Mouse (Mus musculus) kidney, adult 2 months (tissue): ENCODE measurements around the gene Esrrb. TPM values are rescaled to one million over a fixed set of nuclear protein-coding genes. Genes with fewer than 3 reads are reported as not detected.

Source experiments
- DNase-seq: peaks from one replicate; pipeline ENCODE4 v3.0.0; 2021
- H3K27ac ChIP-seq: fragments of 200-500 bp; 2 replicates; pipeline ENCODE4 v1.5.1; 2012; ENCODE audit warnings: low read depth, low read length, control low read depth, inconsistent platforms; ENCODE audit not compliant: insufficient read depth
- H3K27me3 ChIP-seq: fragments of 200-500 bp; replicated peaks from 2 replicates; pipeline ENCODE4 v1.6.1; 2012; ENCODE audit warnings: mild to moderate bottlenecking, moderate library complexity, low read length, inconsistent platforms; ENCODE audit not compliant: control insufficient read depth, insufficient read depth
- H3K36me3 ChIP-seq: fragments of 200-500 bp; 2 replicates; pipeline ENCODE4 v1.6.1; 2012; ENCODE audit warnings: mild to moderate bottlenecking, moderate library complexity, low read length, inconsistent platforms; ENCODE audit not compliant: control insufficient read depth, insufficient read depth
- H3K4me1 ChIP-seq: fragments of 200-500 bp; 2 replicates; pipeline ENCODE4 v1.6.1; 2011; ENCODE audit warnings: low read length; ENCODE audit not compliant: control insufficient read depth, insufficient read depth
- H3K4me3 ChIP-seq: fragments of 200-500 bp; 2 replicates; pipeline ENCODE4 v1.5.1; 2011; ENCODE audit warnings: mild to moderate bottlenecking, low read depth, low read length, control low read depth; ENCODE audit not compliant: insufficient read depth
- CTCF ChIP-seq: fragments of 200-500 bp; conservative IDR thresholded peaks from 2 replicates; pipeline ENCODE4 v1.5.1; 2011; ENCODE audit warnings: low read depth, mild to moderate bottlenecking, control low read depth, low read length, moderate library complexity, mixed read lengths; ENCODE audit not compliant: insufficient read depth, insufficient read length
- POLR2A ChIP-seq: fragments of 200-500 bp; IDR thresholded peaks from one replicate; pipeline ENCODE4 v1.6.1; 2011; ENCODE audit warnings: low read depth, low read length, control low read depth
- WGBS: fragments of 180-500 bp; shearing (Covaris S2); methylation state at CpG from one replicate; pipeline ENCODE4 v1.1.7; 2018; 5-methylcytosine and 5-hydroxymethylcytosine counted together
- polyA plus RNA-seq: library from polyadenylated mRNA; depleted of rRNA; stranded (reverse); fragments of >200 nt; gene quantifications from 2 replicates; pipeline ENCODE4 v1.2.3, GENCODE M21; 2012

Gene Esrrb
- polyA plus RNA-seq, 1 experiment: 16.7 TPM

GRCm38 (mm10) chr12:86518746-86519145 lies 157.8 kb downstream of the Esrrb start:
- H3K27ac ChIP-seq: no peak overlapping the region
- no peak overlapping the region for H3K4me3 ChIP-seq
- 33% methylated on average over 18 of the region's 18 CpGs for WGBS
- DNase-seq: no peak
- no peaks in the 10 kb centered on the region for H3K27me3 ChIP-seq
- H3K36me3 ChIP-seq: no peaks in the 10 kb centered on the region; the same call in 1 of the 2 replicates
- TF ChIP-seq POLR2A: no peak
- TF ChIP-seq CTCF: no peak
- no peaks in the 10 kb centered on the region; the same call in 1 of the 2 replicates for H3K4me1 ChIP-seq

- peak; percentile 19 for DNase-seq
- Histone ChIP-seq H3K36me3 (no peaks in the 10 kb centered on the region), H3K4me3 (no peak overlapping the region), H3K27me3 (no peaks in the 10 kb centered on the region), H3K27ac (no peak overlapping the region), H3K4me1 (no peaks in the 10 kb centered on the region)
- WGBS: 31% methylated on average over 2 of the region's 2 CpGs
- no peak for TF ChIP-seq CTCF
- TF ChIP-seq POLR2A: no peak
Observed at GRCm38 (mm10) chr12:86534283-86534682, 173.4 kb downstream of the Esrrb start.

GRCm38 (mm10) chr12:86537799-86538198 lies 176.9 kb downstream of the Esrrb start:
- Histone ChIP-seq H3K27ac (no peak overlapping the region), H3K4me1 (no peaks in the 10 kb centered on the region), H3K36me3 (no peaks in the 10 kb centered on the region), H3K4me3 (no peak overlapping the region), H3K27me3 (no peaks in the 10 kb centered on the region)
- TF ChIP-seq POLR2A (no peak), CTCF (no peak)
- DNase-seq: no peak

GRCm38 (mm10) chr12:86538711-86539110 lies 177.8 kb downstream of the Esrrb start:
- Histone ChIP-seq H3K27me3 (no peaks in the 10 kb centered on the region), H3K36me3 (no peaks in the 10 kb centered on the region), H3K4me1 (no peaks in the 10 kb centered on the region), H3K27ac (no peak overlapping the region), H3K4me3 (no peak overlapping the region)
- DNase-seq: no peak
- TF ChIP-seq POLR2A (no peak), CTCF (no peak)
- WGBS: 61% methylated on average over 4 of the region's 4 CpGs

- TF ChIP-seq POLR2A (no peak), CTCF (no peak)
- Histone ChIP-seq H3K4me1 (no peaks in the 10 kb centered on the region), H3K27me3 (no peaks in the 10 kb centered on the region), H3K36me3 (no peaks in the 10 kb centered on the region), H3K27ac (no peak overlapping the region), H3K4me3 (no peak overlapping the region)
- no peak for DNase-seq
- 78% methylated on average over 4 of the region's 4 CpGs for WGBS
Observed at GRCm38 (mm10) chr12:86539511-86539910, 178.6 kb downstream of the Esrrb start.

GRCm38 (mm10) chr12:86547808-86548207 lies 186.9 kb downstream of the Esrrb start:
- 24% methylated on average over 8 of the region's 8 CpGs for WGBS

GRCm38 (mm10) chr12:86553037-86553436 lies 192.1 kb downstream of the Esrrb start:
- H3K4me1 ChIP-seq: no peaks in the 10 kb centered on the region
- no peak overlapping the region for H3K4me3 ChIP-seq
- H3K36me3 ChIP-seq: no peaks in the 10 kb centered on the region
- WGBS: 23% methylated on average over 10 of the region's 10 CpGs
- TF ChIP-seq CTCF (no peak), POLR2A (no peak)
- no peak for DNase-seq
- H3K27me3 ChIP-seq: no peaks in the 10 kb centered on the region
- no peak overlapping the region for H3K27ac ChIP-seq

More at GRCm38 (mm10) chr12:86547808-86548207, 186.9 kb downstream of the Esrrb start:
- no peaks in the 10 kb centered on the region for H3K36me3 ChIP-seq
- H3K4me3 ChIP-seq: no peak overlapping the region
- H3K4me1 ChIP-seq: no peaks in the 10 kb centered on the region
- H3K27me3 ChIP-seq: no peaks in the 10 kb centered on the region
- TF ChIP-seq POLR2A (no peak), CTCF (no peak)
- no peak for DNase-seq
- H3K27ac ChIP-seq: no peak overlapping the region

- no peak for DNase-seq
- 46% methylated on average over 10 of the region's 10 CpGs for WGBS
- Histone ChIP-seq H3K27me3 (no peaks in the 10 kb centered on the region), H3K4me3 (no peak overlapping the region), H3K27ac (no peak overlapping the region), H3K36me3 (no peaks in the 10 kb centered on the region), H3K4me1 (no peaks in the 10 kb centered on the region)
- TF ChIP-seq POLR2A: no peak
- TF ChIP-seq CTCF: no peak
Observed at GRCm38 (mm10) chr12:86556796-86557517, 196.0 kb downstream of the Esrrb start.
